Mouse (Mus musculus): Measurements from ENCODE around the gene Wdpcp. TPM values are rescaled to one million over a fixed set of nuclear protein-coding genes. Genes with fewer than 3 reads are reported as not detected.

The Wdpcp gene
- polyA plus RNA-seq, 1 experiment from 2014 or later = 13.9 TPM

GRCm38 (mm10) chr11:21864516-21864915 is 292.5 kb downstream of the Wdpcp start:
- 75% methylated on average over 6 of the region's 6 CpGs for WGBS
- H3K4me1 ChIP-seq (replicated peaks) = peaks cover 20% of the 10 kb centered on the region
- no peaks in the 10 kb centered on the region for H3K9me3 ChIP-seq
- H3K27me3 ChIP-seq (ENCODE audit: insufficient read depth, poor library complexity, severe bottlenecking) = no peaks in the 10 kb centered on the region
- DNase-seq (ENCODE audit: low spot score) = no peak
- H3K4me3 ChIP-seq = no peak overlapping the region
- peak overlapping the region; percentile 71 for H3K27ac ChIP-seq
- no peaks in the 10 kb centered on the region for H3K36me3 ChIP-seq

GRCm38 (mm10) chr11:21868675-21869074 is 296.6 kb downstream of the Wdpcp start:
- no peaks in the 10 kb centered on the region for H3K36me3 ChIP-seq
- no peak overlapping the region for H3K4me3 ChIP-seq
- no peak for DNase-seq (ENCODE audit: low spot score)
- 63% methylated on average over 3 of the region's 3 CpGs for WGBS
- peaks cover 19% of the 10 kb centered on the region for H3K4me1 ChIP-seq (replicated peaks)
- H3K9me3 ChIP-seq = no peaks in the 10 kb centered on the region
- no peaks in the 10 kb centered on the region for H3K27me3 ChIP-seq (ENCODE audit: insufficient read depth, poor library complexity, severe bottlenecking)
- no peak overlapping the region for H3K27ac ChIP-seq

- 97% methylated on average over 1 of the region's 1 CpGs for WGBS
- no peak overlapping the region for H3K4me3 ChIP-seq
These were observed 298.8 kb downstream of the Wdpcp start for GRCm38 (mm10) chr11:21870863-21871262.

GRCm38 (mm10) chr11:21871728-21872127 is 299.7 kb downstream of the Wdpcp start:
- H3K4me1 ChIP-seq (replicated peaks) = peaks cover 9% of the 10 kb centered on the region
- H3K27ac ChIP-seq = no peak overlapping the region
- H3K9me3 ChIP-seq = no peaks in the 10 kb centered on the region
- no peaks in the 10 kb centered on the region for H3K36me3 ChIP-seq
- WGBS = 89% methylated on average over 4 of the region's 4 CpGs
- H3K4me3 ChIP-seq = no peak overlapping the region
- no peaks in the 10 kb centered on the region for H3K27me3 ChIP-seq (ENCODE audit: insufficient read depth, poor library complexity, severe bottlenecking)
- DNase-seq (ENCODE audit: low spot score) = no peak

More at GRCm38 (mm10) chr11:21870863-21871262, 298.8 kb downstream of the Wdpcp start:
- Histone ChIP-seq H3K9me3 (no peaks in the 10 kb centered on the region), H3K27me3 (ENCODE audit: insufficient read depth, poor library complexity, severe bottlenecking) (no peaks in the 10 kb centered on the region), H3K4me1 (replicated peaks) (peaks cover 9% of the 10 kb centered on the region), H3K36me3 (no peaks in the 10 kb centered on the region), H3K27ac (no peak overlapping the region)
- no peak for DNase-seq (ENCODE audit: low spot score)

- DNase-seq (ENCODE audit: low spot score) = no peak
- Histone ChIP-seq H3K9me3 (peaks cover 7% of the 10 kb centered on the region; the same call in 1 of the 2 replicates), H3K27ac (no peak overlapping the region), H3K4me3 (no peak overlapping the region), H3K36me3 (no peaks in the 10 kb centered on the region), H3K27me3 (ENCODE audit: insufficient read depth, poor library complexity, severe bottlenecking) (no peaks in the 10 kb centered on the region), H3K4me1 (replicated peaks) (no peaks in the 10 kb centered on the region)
- 87% methylated on average over 2 of the region's 2 CpGs for WGBS
These were observed 303.0 kb downstream of the Wdpcp start for GRCm38 (mm10) chr11:21875077-21875476.

- Histone ChIP-seq H3K27ac (no peak overlapping the region), H3K4me1 (replicated peaks) (no peaks in the 10 kb centered on the region), H3K27me3 (ENCODE audit: insufficient read depth, poor library complexity, severe bottlenecking) (no peaks in the 10 kb centered on the region), H3K4me3 (no peak overlapping the region), H3K36me3 (no peaks in the 10 kb centered on the region), H3K9me3 (no peaks in the 10 kb centered on the region)
- WGBS = 83% methylated on average over 3 of the region's 3 CpGs
- DNase-seq (ENCODE audit: low spot score) = no peak
These were observed 322.7 kb downstream of the Wdpcp start for GRCm38 (mm10) chr11:21894696-21895095.

- H3K9me3 ChIP-seq = no peaks in the 10 kb centered on the region
- no peaks in the 10 kb centered on the region for H3K36me3 ChIP-seq
- no peak overlapping the region for H3K4me3 ChIP-seq
- H3K4me1 ChIP-seq (replicated peaks) = no peaks in the 10 kb centered on the region
- H3K27me3 ChIP-seq (ENCODE audit: insufficient read depth, poor library complexity, severe bottlenecking) = no peaks in the 10 kb centered on the region
- H3K27ac ChIP-seq = no peak overlapping the region
- DNase-seq (ENCODE audit: low spot score) = no peak
- WGBS = 97% methylated on average over 3 of the region's 3 CpGs
These were observed 350.5 kb downstream of the Wdpcp start for GRCm38 (mm10) chr11:21922531-21922930.

Other genes with a start within 250 kb of the Wdpcp start
- gene Ugp2, start 201.0 kb upstream of the Wdpcp start, polyA plus RNA-seq (2016; fragmentation: Nextera tagmentation; extraction: Ambion mirVana) = 52.2 and 55.7 TPM in 2 replicates
- 411 and 415 TPM in 2 replicates for gene Mdh1, start 132 bp downstream of the Wdpcp start, polyA plus RNA-seq (2016; fragmentation: Nextera tagmentation; extraction: Ambion mirVana)

Data from hindbrain, embryonic 10.5 days (tissue).